Mouse (Mus musculus) midbrain, embryonic 13.5 days (tissue): ENCODE data around the gene Mylpf. TPM values are rescaled to one million over a fixed set of nuclear protein-coding genes. Genes with fewer than 3 reads are reported as not detected.
"Not testable (repeated sequence)": the region's sequence is repeated elsewhere in the genome, so short reads cannot be mapped to it uniquely, and the experiment has no call there.

Source experiments
- ATAC-seq: fragments of 200-750 bp; cut with Nextera tagmentation; 2 replicates; pipeline ENCODE4 v1.8.0; 2017; ENCODE audit warnings: mild to moderate bottlenecking, moderate TSS enrichment, moderate library complexity
- H3K27ac ChIP-seq: fragments of 300-500 bp; sonication (generic); 2 replicates; pipeline ENCODE4 v1.5.1; 2015; ENCODE audit warnings: inconsistent platforms, mild to moderate bottlenecking, moderate library complexity
- H3K27me3 ChIP-seq: fragments of 300-500 bp; sonication (generic); 2 replicates; pipeline ENCODE4 v1.6.1; 2015; ENCODE audit warnings: mild to moderate bottlenecking, inconsistent platforms
- H3K36me3 ChIP-seq: fragments of 300-500 bp; sonication (generic); 2 replicates; pipeline ENCODE4 v1.6.1; 2015; ENCODE audit warnings: mild to moderate bottlenecking, inconsistent platforms
- H3K4me1 ChIP-seq: fragments of 300-500 bp; sonication (generic); replicated peaks from 2 replicates; pipeline ENCODE4 v1.6.1; 2015; ENCODE audit warnings: inconsistent platforms
- H3K4me2 ChIP-seq: fragments of 300-500 bp; sonication (generic); replicated peaks from 2 replicates; pipeline ENCODE4 v1.6.1; 2015; ENCODE audit warnings: moderate library complexity, mild to moderate bottlenecking, inconsistent platforms
- H3K4me3 ChIP-seq: fragments of 300-500 bp; sonication (generic); replicated peaks from 2 replicates; pipeline ENCODE4 v1.5.1; 2015; ENCODE audit warnings: mild to moderate bottlenecking, inconsistent platforms
- H3K9ac ChIP-seq: fragments of 300-500 bp; sonication (generic); replicated peaks from 2 replicates; pipeline ENCODE4 v1.6.1; 2015; ENCODE audit warnings: mild to moderate bottlenecking, inconsistent platforms
- H3K9me3 ChIP-seq: fragments of 300-500 bp; sonication (generic); 2 replicates; pipeline ENCODE4 v1.6.1; 2016; ENCODE audit warnings: mild to moderate bottlenecking, inconsistent platforms
- WGBS: fragments of 180-500 bp; shearing (Covaris S2); methylation state at CpG from one replicate; pipeline ENCODE4 v1.1.7; 2015; 5-methylcytosine and 5-hydroxymethylcytosine counted together
- polyA plus RNA-seq: library from polyadenylated mRNA; unstranded; fragments of >200 nt; fragmentation: Nextera tagmentation; extraction: Ambion mirVana; gene quantifications from 2 replicates; pipeline ENCODE4 v1.2.1, GENCODE M21; 2015

Gene Mylpf
- polyA plus RNA-seq, 1 experiment from 2014 or later, result 8.5 TPM

DNA sequence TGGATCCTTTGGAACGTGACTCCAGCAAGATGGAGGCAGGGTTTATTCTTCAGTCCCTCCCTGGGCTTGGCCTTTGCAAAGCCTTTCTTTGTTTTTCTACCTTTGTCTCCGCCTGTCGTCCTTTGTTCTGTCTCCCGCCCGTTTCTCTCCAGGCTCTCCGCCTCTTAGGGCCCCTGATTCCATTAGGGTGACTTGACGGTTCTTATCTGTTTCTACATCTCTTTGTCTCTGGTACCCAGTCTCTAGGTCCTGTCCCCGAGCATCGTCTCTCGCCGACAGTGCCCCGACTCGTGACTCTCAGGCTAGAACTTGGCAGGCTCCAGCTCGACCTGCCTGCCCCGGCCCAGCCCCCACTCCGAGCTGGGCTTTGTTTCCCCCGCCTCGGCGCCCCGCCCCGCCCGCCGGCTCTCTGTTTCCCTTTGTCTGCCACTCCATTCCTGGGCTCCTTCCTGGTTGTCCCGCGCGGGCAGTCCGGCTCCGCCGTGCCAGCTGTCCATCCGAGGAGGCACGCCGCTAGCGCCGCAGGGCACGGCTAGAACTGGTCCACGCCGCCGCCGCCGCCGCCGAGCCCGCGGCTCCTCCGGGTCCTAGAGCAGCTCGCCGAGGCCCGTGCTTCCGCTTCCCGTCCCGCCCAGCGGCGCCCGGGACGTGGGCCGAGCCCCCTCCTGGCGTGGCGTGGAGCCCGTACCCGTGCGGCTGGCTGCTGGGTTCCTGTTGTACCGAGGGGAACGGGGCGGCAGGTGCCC lies 24.1 kb downstream of the Mylpf start, which contains the start of the genes Zfp553 and Sept1:
Gene Zfp553, plus strand, starts transcription at position 440 of the 746 bp plus-strand sequence.
Gene Sept1, minus strand, starts transcription at position 509 of the 746 bp plus-strand sequence.
- Histone ChIP-seq H3K9ac (peak within 1 kb of the TSS; percentile 98), H3K9me3 (no peaks in the 10 kb centered on the region), H3K27ac (peak within 1 kb of the TSS; percentile 97), H3K4me3 (peak within 1 kb of the TSS; percentile 94), H3K4me2 (peak within 1 kb of the TSS; percentile 92), H3K36me3 (peaks cover 47% of the 10 kb centered on the region), H3K4me1 (peaks cover 58% of the 10 kb centered on the region), H3K27me3 (no peaks in the 10 kb centered on the region)
- under 1% methylated on average over 63 of the region's 64 CpGs for WGBS
- ATAC-seq, result peak; percentile 95

DNA sequence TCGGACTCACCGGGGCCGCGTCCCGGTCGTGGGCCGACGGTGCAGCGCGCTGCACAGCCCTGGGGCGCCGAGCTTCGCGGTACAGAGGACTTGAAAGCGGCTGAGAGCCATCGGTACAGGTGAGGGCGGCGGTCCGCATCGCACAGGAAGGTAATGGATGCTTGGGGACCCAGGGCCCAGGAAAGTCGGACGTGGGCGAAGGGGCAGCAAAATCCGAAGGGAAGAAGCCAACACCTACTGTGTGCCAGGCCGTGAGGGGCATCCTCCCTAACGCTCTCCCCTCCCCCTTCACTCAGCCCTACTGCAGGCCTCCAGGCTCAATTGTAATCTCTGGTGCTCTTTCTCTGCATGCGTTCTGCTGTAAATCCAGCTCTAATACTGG lies 24.7 kb downstream of the Mylpf start:
- Histone ChIP-seq H3K4me2 (peak overlapping the region; percentile 92), H3K27me3 (no peaks in the 10 kb centered on the region), H3K27ac (peak overlapping the region; percentile 97), H3K4me3 (peak overlapping the region; percentile 94), H3K9ac (peak overlapping the region; percentile 98), H3K4me1 (peaks cover 61% of the 10 kb centered on the region), H3K36me3 (peaks cover 53% of the 10 kb centered on the region), H3K9me3 (no peaks in the 10 kb centered on the region)
- under 1% methylated on average over 27 of the region's 27 CpGs for WGBS
- no peak; the same call in 1 of the 2 replicates for ATAC-seq

GRCm38 (mm10) chr7:127233765-127234164 lies 25.1 kb downstream of the Mylpf start:
- peak overlapping the region; percentile 97 for H3K27ac ChIP-seq
- peaks cover 61% of the 10 kb centered on the region for H3K4me1 ChIP-seq
- peak overlapping the region; percentile 98 for H3K9ac ChIP-seq
- H3K27me3 ChIP-seq, result no peaks in the 10 kb centered on the region
- peak overlapping the region; percentile 94 for H3K4me3 ChIP-seq
- peaks cover 57% of the 10 kb centered on the region for H3K36me3 ChIP-seq
- 5% methylated on average over 9 of the region's 9 CpGs for WGBS
- no peaks in the 10 kb centered on the region for H3K9me3 ChIP-seq
- ATAC-seq, result no peak
- peak overlapping the region; percentile 92 for H3K4me2 ChIP-seq

- H3K36me3 ChIP-seq, result peaks cover 59% of the 10 kb centered on the region
- H3K27me3 ChIP-seq, result no peaks in the 10 kb centered on the region
- no peak overlapping the region for H3K9ac ChIP-seq
- no peak for ATAC-seq
- peaks cover 57% of the 10 kb centered on the region for H3K4me1 ChIP-seq
- H3K4me2 ChIP-seq, result peak overlapping the region; percentile 92
- H3K4me3 ChIP-seq, result peak overlapping the region; percentile 94
- H3K9me3 ChIP-seq, result no peaks in the 10 kb centered on the region
- 98% methylated on average over 2 of the region's 2 CpGs for WGBS
- H3K27ac ChIP-seq, result no peak overlapping the region
Observed at GRCm38 (mm10) chr7:127234777-127235176, 26.1 kb downstream of the Mylpf start.

DNA sequence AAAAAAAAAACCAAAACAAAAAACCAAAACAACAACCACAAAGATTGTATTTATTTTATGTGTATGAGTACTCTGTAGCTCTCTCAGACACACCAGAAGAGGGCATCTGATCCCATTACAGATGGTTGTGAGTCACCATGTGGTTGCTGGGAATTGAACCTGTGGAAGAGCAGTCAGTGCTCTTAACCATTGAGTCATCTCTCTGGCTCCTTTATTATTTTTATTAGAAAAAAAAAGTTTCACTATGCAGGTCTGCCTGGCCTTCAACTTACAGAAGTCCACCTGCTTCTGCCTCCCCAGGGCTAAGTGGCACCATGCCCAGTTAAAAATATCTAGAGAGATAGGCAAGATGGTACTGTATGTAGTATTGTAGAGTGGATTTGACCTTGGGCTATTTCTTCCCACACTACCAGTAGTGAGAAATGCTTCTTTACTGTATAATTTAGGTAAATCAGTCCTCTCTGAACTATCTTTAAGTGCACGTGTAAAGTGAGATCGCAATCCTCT lies 34.7 kb downstream of the Mylpf start:
- Histone ChIP-seq H3K9ac (peak overlapping the region; percentile 87; the same call in 1 of the 2 replicates), H3K9me3 (no peaks in the 10 kb centered on the region), H3K27me3 (no peaks in the 10 kb centered on the region), H3K27ac (peak overlapping the region; percentile 81), H3K4me2 (peak overlapping the region; percentile 74), H3K36me3 (peaks cover 26% of the 10 kb centered on the region), H3K4me1 (peaks cover 28% of the 10 kb centered on the region), H3K4me3 (peak overlapping the region; percentile 74)
- ATAC-seq, result no peak
- WGBS, result 52% methylated on average over 2 of the region's 2 CpGs

GRCm38 (mm10) chr7:127243870-127244657 lies 35.4 kb downstream of the Mylpf start, which contains the start of gene Zfp771:
Gene Zfp771 (plus strand): TSS chr7:127244274.
- Histone ChIP-seq H3K4me3 (peak within 1 kb of the TSS; percentile 74), H3K4me2 (peak within 1 kb of the TSS; percentile 74), H3K9ac (peak within 1 kb of the TSS; percentile 87), H3K27me3 (no peaks in the 10 kb centered on the region), H3K4me1 (peaks cover 28% of the 10 kb centered on the region), H3K36me3 (peaks cover 19% of the 10 kb centered on the region), H3K27ac (peak within 1 kb of the TSS; percentile 81), H3K9me3 (no peaks in the 10 kb centered on the region)
- ATAC-seq, result peak; percentile 96
- WGBS, result under 1% methylated on average over 56 of the region's 56 CpGs

DNA sequence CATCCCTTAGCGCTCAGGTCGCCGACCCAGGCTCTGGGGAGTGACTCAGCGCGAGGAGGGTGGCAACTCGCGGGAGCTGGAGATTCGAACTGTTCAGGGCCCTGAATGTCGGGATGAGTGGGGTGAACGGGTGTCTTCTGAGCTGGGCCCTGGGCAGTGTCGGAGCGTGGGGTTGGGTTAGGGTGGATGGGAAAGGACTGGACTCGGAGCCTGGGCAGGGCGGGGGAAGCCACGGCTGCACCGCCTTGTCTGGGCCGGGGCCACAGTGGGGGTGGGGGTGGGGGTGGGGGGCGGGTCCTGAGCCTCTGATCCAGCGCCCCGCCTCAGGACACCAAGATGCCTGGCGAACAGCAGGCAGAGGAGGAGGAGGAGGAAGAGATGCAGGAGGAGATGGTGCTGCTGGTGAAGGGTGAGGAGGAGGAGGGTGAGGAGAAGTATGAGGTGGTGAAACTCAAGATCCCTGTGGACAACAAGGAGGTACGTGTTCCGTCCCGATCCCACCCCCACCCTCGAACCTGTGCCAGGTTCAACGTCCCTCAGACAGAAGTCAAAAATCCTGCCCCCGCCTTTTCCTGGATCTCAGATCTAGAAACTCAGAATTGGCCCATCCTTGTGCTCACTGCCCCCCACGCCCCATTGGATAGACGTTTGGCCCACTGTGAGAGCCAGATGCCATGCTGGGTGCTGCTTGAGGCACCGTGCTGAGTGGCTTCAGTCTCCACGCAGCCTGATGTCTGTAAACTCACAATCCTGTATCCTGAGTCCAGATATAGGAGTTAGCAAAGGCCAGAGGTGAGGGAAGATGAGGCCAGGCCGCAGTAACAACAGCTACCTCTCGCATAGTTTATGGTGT lies 36.2 kb downstream of the Mylpf start:
- peak; percentile 79 for ATAC-seq

DNA sequence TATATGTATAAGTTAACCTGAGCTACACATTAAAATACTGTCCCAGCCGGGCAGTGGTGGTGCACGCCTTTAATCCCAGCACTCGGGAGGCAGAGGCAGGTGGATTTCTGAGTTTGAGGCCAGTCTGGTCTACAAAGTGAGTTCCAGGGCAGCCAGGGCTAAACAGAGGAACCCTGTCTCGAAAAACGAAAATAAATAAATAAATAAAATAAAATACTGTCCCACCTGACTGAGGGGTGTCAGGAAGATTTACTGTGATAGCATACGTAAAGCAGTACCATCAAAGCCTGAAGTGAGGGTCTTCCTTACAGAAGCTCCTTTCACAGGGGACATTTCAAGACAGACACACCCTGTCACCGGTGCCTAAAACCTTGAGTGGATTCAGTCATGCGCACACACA lies 41.8 kb downstream of the Mylpf start:
- peaks cover 24% of the 10 kb centered on the region for H3K36me3 ChIP-seq
- WGBS, result 96% methylated on average over 8 of the region's 8 CpGs
- not testable (repeated sequence) for H3K4me3 ChIP-seq, H3K4me2 ChIP-seq, H3K27ac ChIP-seq, ATAC-seq, H3K9me3 ChIP-seq, H3K9ac ChIP-seq, H3K27me3 ChIP-seq
- H3K4me1 ChIP-seq, result peaks cover 29% of the 10 kb centered on the region

More for the DNA sequence above, 36.2 kb downstream of the Mylpf start:
- Histone ChIP-seq H3K27me3 (no peaks in the 10 kb centered on the region), H3K9ac (peak overlapping the region; percentile 87), H3K36me3 (peaks cover 23% of the 10 kb centered on the region), H3K4me1 (peaks cover 28% of the 10 kb centered on the region), H3K4me3 (peak overlapping the region; percentile 74), H3K27ac (peak overlapping the region; percentile 81), H3K9me3 (no peaks in the 10 kb centered on the region), H3K4me2 (peak overlapping the region; percentile 74)
- WGBS, result 10% methylated on average over 33 of the region's 33 CpGs

DNA sequence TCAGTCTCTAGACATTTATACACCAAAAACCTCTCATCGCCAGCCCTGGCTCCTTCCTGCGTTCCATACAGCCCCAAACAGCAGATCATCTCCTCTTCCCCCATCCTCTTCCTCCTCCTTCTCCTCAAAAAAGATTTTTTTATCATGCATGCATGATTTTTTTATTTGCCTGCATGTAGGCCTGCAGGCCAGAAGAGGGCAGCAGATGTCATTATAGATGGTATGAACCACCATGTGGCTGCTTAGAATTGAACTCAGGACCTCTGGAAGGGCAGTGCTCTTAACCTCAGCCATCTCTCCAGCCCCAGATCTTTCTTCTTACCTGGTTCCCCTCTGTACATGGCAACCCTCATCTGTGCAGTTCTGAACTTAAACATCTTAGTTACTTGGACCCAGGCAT lies 43.7 kb downstream of the Mylpf start:
- Histone ChIP-seq H3K4me2 (no peak overlapping the region), H3K27ac (no peak overlapping the region), H3K36me3 (peaks cover 18% of the 10 kb centered on the region), H3K9me3 (no peaks in the 10 kb centered on the region), H3K9ac (no peak overlapping the region), H3K4me1 (peaks cover 15% of the 10 kb centered on the region), H3K27me3 (no peaks in the 10 kb centered on the region), H3K4me3 (no peak overlapping the region)
- 97% methylated on average over 2 of the region's 2 CpGs for WGBS
- ATAC-seq, result no peak

- no peaks in the 10 kb centered on the region for H3K9me3 ChIP-seq
- peak overlapping the region; percentile 85 for H3K4me2 ChIP-seq
- H3K4me3 ChIP-seq, result peak overlapping the region; percentile 60
- H3K9ac ChIP-seq, result peak overlapping the region; percentile 81
- H3K4me1 ChIP-seq, result peaks cover 15% of the 10 kb centered on the region
- no peak for ATAC-seq
- H3K36me3 ChIP-seq, result peaks cover 18% of the 10 kb centered on the region
- no peaks in the 10 kb centered on the region for H3K27me3 ChIP-seq
- 81% methylated on average over 6 of the region's 6 CpGs for WGBS
- peak overlapping the region; percentile 92 for H3K27ac ChIP-seq
Observed at GRCm38 (mm10) chr7:127253341-127253740, 44.7 kb downstream of the Mylpf start.
